Comparison of ENCODE assay signal across 10 mouse cellular contexts in genomic region chr5:107015046-107015421, GRCm38 (mm10). TPM values are rescaled to one million over a fixed set of nuclear protein-coding genes. Genes with fewer than 3 reads are reported as not detected.
DNase-seq lines count a peak whose midpoint lies in the region; ATAC-seq and TF ChIP-seq lines count a peak whose summit lies in the region.
"Had no signal": no experiment of that assay in that cellular context is flagged by ENCODE, and none has a peak within 500 bp of the region (broad histone marks: within the 10 kb centered on the region; RNA-seq: fewer than 3 reads in every experiment).

No protein-coding gene starts in this region.

- 65% methylated on average over 2 of the region's 2 CpGs for WGBS in heart, embryonic 14.5 days
- WGBS in thymus, adult 2 months = 47% methylated on average over 2 of the region's 2 CpGs
- WGBS in liver, embryonic 13.5 days (ENCODE audit: insufficient replicate concordance) = 41% methylated on average over 2 of the region's 2 CpGs
- WGBS in neural tube, embryonic 15.5 days = 88% methylated on average over 2 of the region's 2 CpGs

- H3K9ac ChIP-seq in heart, embryonic 14.5 days (ENCODE audit: low read length) = no peak overlapping the region
- no peak overlapping the region; the same call in 1 of the 2 replicates for H3K9ac ChIP-seq in liver, embryonic 13.5 days
- no peak overlapping the region for H3K9ac ChIP-seq in neural tube, embryonic 15.5 days (replicated peaks)
- H3K9ac ChIP-seq: hindbrain, embryonic 15.5 days had no signal

- H3K36me3 ChIP-seq in heart, embryonic 14.5 days (ENCODE audit: control insufficient read depth, insufficient read depth, low read length) = no peaks in the 10 kb centered on the region
- H3K36me3 ChIP-seq in thymus, adult 2 months (ENCODE audit: control insufficient read depth, insufficient read depth, low read length) = no peaks in the 10 kb centered on the region
- H3K36me3 ChIP-seq in liver, embryonic 13.5 days = no peaks in the 10 kb centered on the region
- H3K36me3 ChIP-seq in neural tube, embryonic 15.5 days = no peaks in the 10 kb centered on the region
- H3K36me3 ChIP-seq: hindbrain, embryonic 15.5 days had no signal

- H3K9me3 ChIP-seq in heart, embryonic 14.5 days (ENCODE audit: control insufficient read depth, low read length) = no peaks in the 10 kb centered on the region
- H3K9me3 ChIP-seq in liver, embryonic 13.5 days (replicated peaks) = no peaks in the 10 kb centered on the region
- no peaks in the 10 kb centered on the region for H3K9me3 ChIP-seq in neural tube, embryonic 15.5 days (replicated peaks)
- H3K9me3 ChIP-seq: hindbrain, embryonic 15.5 days had no signal

- H3K4me2 ChIP-seq in heart, embryonic 14.5 days (ENCODE audit: low read length) = peak overlapping the region; percentile 32
- H3K4me2 ChIP-seq in liver, embryonic 13.5 days = peak overlapping the region; percentile 55
- H3K4me2 ChIP-seq in neural tube, embryonic 15.5 days = no peak overlapping the region
- H3K4me2 ChIP-seq: hindbrain, embryonic 15.5 days had no signal

- no peak for DNase-seq in heart, postnatal 25 days (ENCODE audit: low spot score)
- DNase-seq in thymus, adult 2 months = no peak
- no peak for DNase-seq in thymus, postnatal 14 days
- no peak for DNase-seq in liver, embryonic 13.5 days
- no peak for DNase-seq in urinary bladder, postnatal 36 days (ENCODE audit: low spot score in 2 of 2)
- DNase-seq: cerebellum, adult 9-11 months had no signal

- intact Hi-C loops in heart, postnatal 25 days (cut with DNase I) = loop anchor here (5.0 kb wide), 1 partner anchor 82 kb away; no protein-coding TSS in a partner anchor

- no peak for ATAC-seq in heart, embryonic 14.5 days (ENCODE audit: insufficient number of reproducible peaks, insufficient read depth, low FRiP score, low read depth)
- ATAC-seq in liver, embryonic 13.5 days (ENCODE audit: low read depth) = no peak
- ATAC-seq in neural tube, embryonic 15.5 days (ENCODE audit: low FRiP score) = no peak

- TF ChIP-seq POLR2A in thymus, adult 2 months (IDR thresholded peaks at IDR 0.05; ENCODE audit: control insufficient read depth, extremely low read depth, insufficient read depth, low read length, poor library complexity) = no peak

- peaks cover 29 to 33% of the 10 kb centered on the region in 2 experiments for H3K4me1 ChIP-seq in heart, embryonic 14.5 days (ENCODE audit: control insufficient read depth in 2 of 2, insufficient read depth in 2 of 2, low read length in 2 of 2)
- H3K4me1 ChIP-seq in thymus, adult 2 months (replicated peaks; ENCODE audit: control insufficient read depth, insufficient read depth, low read length) = peaks cover 28% of the 10 kb centered on the region
- H3K4me1 ChIP-seq in liver, embryonic 13.5 days (replicated peaks) = peaks cover 33% of the 10 kb centered on the region
- peaks cover 2% of the 10 kb centered on the region; the same call in 1 of the 2 replicates for H3K4me1 ChIP-seq in neural tube, embryonic 15.5 days
- H3K4me1 ChIP-seq: hindbrain, embryonic 15.5 days had no signal

- no peak for TF ChIP-seq CTCF in thymus, adult 2 months (IDR thresholded peaks at IDR 0.05; ENCODE audit: borderline replicate concordance, control insufficient read depth, extremely low read depth, insufficient read depth, low read length, poor library complexity)

- H3K27me3 ChIP-seq in heart, embryonic 14.5 days (ENCODE audit: control insufficient read depth, insufficient read depth, low read length) = no peaks in the 10 kb centered on the region
- H3K27me3 ChIP-seq in thymus, adult 2 months (ENCODE audit: control insufficient read depth, insufficient read depth, low read length) = no peaks in the 10 kb centered on the region
- no peaks in the 10 kb centered on the region for H3K27me3 ChIP-seq in liver, embryonic 13.5 days
- H3K27me3 ChIP-seq in neural tube, embryonic 15.5 days (replicated peaks) = no peaks in the 10 kb centered on the region
- H3K27me3 ChIP-seq: hindbrain, embryonic 15.5 days had no signal

- H3K4me3 ChIP-seq in heart, embryonic 14.5 days (ENCODE audit: control insufficient read depth in 1 of 2, insufficient read depth in 1 of 2, low read depth in 1 of 2, low read length in 2 of 2) = no peak overlapping the region
- no peak overlapping the region for H3K4me3 ChIP-seq in thymus, adult 2 months (ENCODE audit: control insufficient read depth, insufficient read depth, low read length)
- no peak overlapping the region for H3K4me3 ChIP-seq in liver, embryonic 13.5 days (replicated peaks)
- H3K4me3 ChIP-seq in neural tube, embryonic 15.5 days (replicated peaks) = no peak overlapping the region
- H3K4me3 ChIP-seq: hindbrain, embryonic 15.5 days; layer of hippocampus, adult 2 months had no signal

- H3K27ac ChIP-seq in heart, embryonic 14.5 days (replicated peaks in 1 of 2; ENCODE audit: control insufficient read depth in 1 of 2, insufficient read depth in 1 of 2, low read depth in 2 of 2, low read length in 2 of 2) = peak overlapping the region; percentile 26 to 38
- 0 out of 2 replicates have a peak overlapping the region, but pooled peaks have one; percentile 2 for H3K27ac ChIP-seq in thymus, adult 2 months (ENCODE audit: control insufficient read depth, insufficient read depth, low read length)
- H3K27ac ChIP-seq in liver, embryonic 13.5 days = no peak overlapping the region
- no peak overlapping the region for H3K27ac ChIP-seq in neural tube, embryonic 15.5 days (replicated peaks)
- H3K27ac ChIP-seq: hindbrain, embryonic 15.5 days; layer of hippocampus, adult 2 months had no signal

RNA-seq across cellular contexts. Expression of gene Cdc7, which starts 50.9 kb away (rescaled TPM):
- 24.8 and 25.0 TPM in 2 replicates for polyA plus RNA-seq in heart, embryonic 14.5 days (2014; fragmentation: Nextera tagmentation; extraction: Ambion mirVana)
- 1 to 10 TPM in 1 of 2 experiments, under 1 TPM in 1; 0.65 to 1.2 TPM for total RNA-seq in heart, postnatal 25 days (2021)
- 26.8 and 32.1 TPM in 2 replicates for polyA plus RNA-seq in thymus, adult 2 months (2012; rRNA removed)
- 18.9 and 22.1 TPM in 2 replicates for polyA plus RNA-seq in liver, embryonic 13.5 days (2015; fragmentation: Nextera tagmentation; extraction: Ambion mirVana)
- polyA plus RNA-seq in neural tube, embryonic 15.5 days (2015; fragmentation: Nextera tagmentation; extraction: Ambion mirVana) = 47.4 and 47.5 TPM in 2 replicates

Comparison
In these comparisons a context has a peak if more than half of its experiments do, and no peak if none do; other contexts are left out.
1. H3K27ac ChIP-seq: peak in heart, embryonic 14.5 days (2 of 2) and thymus, adult 2 months (single experiment); none in liver, embryonic 13.5 days (single experiment) and neural tube, embryonic 15.5 days (single experiment).